In genomic region chr16:73367226-73367840, GRCm38 (mm10) we compare ENCODE assay signal across 9 mouse cellular contexts.
DNase-seq lines count a peak whose midpoint lies in the region; ATAC-seq and TF ChIP-seq lines count a peak whose summit lies in the region.
"Had no signal": no experiment of that assay in that cellular context is flagged by ENCODE, and none has a peak within 500 bp of the region (broad histone marks: within the 10 kb centered on the region; RNA-seq: fewer than 3 reads in every experiment).

No protein-coding gene starts in this region.

- 83% methylated on average over 17 of the region's 17 CpGs for WGBS in heart, embryonic 10.5 days
- 62% methylated on average over 17 of the region's 17 CpGs for WGBS in hindbrain, embryonic 12.5 days
- WGBS in midbrain, postnatal 0 days: 51% methylated on average over 17 of the region's 17 CpGs

- no peaks in the 10 kb centered on the region for H3K4me1 ChIP-seq in heart, embryonic 10.5 days
- peaks cover 7% of the 10 kb centered on the region for H3K4me1 ChIP-seq in hindbrain, embryonic 12.5 days
- H3K4me1 ChIP-seq in midbrain, postnatal 0 days (ENCODE audit: insufficient read depth, low read length): no peaks in the 10 kb centered on the region

- H3K27me3 ChIP-seq in heart, embryonic 10.5 days (ENCODE audit: insufficient read depth, poor library complexity, severe bottlenecking): no peaks in the 10 kb centered on the region
- no peaks in the 10 kb centered on the region for H3K27me3 ChIP-seq in hindbrain, embryonic 12.5 days
- H3K27me3 ChIP-seq in midbrain, postnatal 0 days (ENCODE audit: insufficient read depth, low read length): no peaks in the 10 kb centered on the region

- no peak overlapping the region for H3K4me2 ChIP-seq in hindbrain, embryonic 12.5 days (replicated peaks)
- no peak overlapping the region for H3K4me2 ChIP-seq in midbrain, postnatal 0 days (ENCODE audit: low read depth, low read length, poor library complexity, severe bottlenecking)

- no peak for TF ChIP-seq CTCF in brain, embryonic 14.5 days (IDR thresholded peaks at IDR 0.05; ENCODE audit: borderline replicate concordance, extremely low read depth, insufficient read depth, insufficient read length)
- no peak for TF ChIP-seq CTCF in midbrain, postnatal 0 days (IDR thresholded peaks at IDR 0.05)

- no peaks in the 10 kb centered on the region for H3K9me3 ChIP-seq in heart, embryonic 10.5 days
- H3K9me3 ChIP-seq in hindbrain, embryonic 12.5 days (replicated peaks): no peaks in the 10 kb centered on the region
- H3K9me3 ChIP-seq in midbrain, postnatal 0 days (ENCODE audit: low read length): no peaks in the 10 kb centered on the region

- no peaks in the 10 kb centered on the region for H3K36me3 ChIP-seq in heart, embryonic 10.5 days
- H3K36me3 ChIP-seq in hindbrain, embryonic 12.5 days: no peaks in the 10 kb centered on the region
- no peaks in the 10 kb centered on the region for H3K36me3 ChIP-seq in midbrain, postnatal 0 days (ENCODE audit: insufficient read depth, low read length)

- DNase-seq in heart, postnatal 14 days: peak; percentile 9 to 33
- DNase-seq in heart, embryonic 10.5 days (ENCODE audit: low spot score): no peak
- peak; percentile 61 for DNase-seq in brain, embryonic 14.5 days (ENCODE audit: low read depth)
- peak; percentile 15 for DNase-seq in midbrain, postnatal 0 days (ENCODE audit: low spot score)
- no peak for DNase-seq in ovary, postnatal 14 days (ENCODE audit: low spot score)
- no peak for DNase-seq in adrenal gland, postnatal 10 days
- DNase-seq in adipocyte (ENCODE audit: low spot score): no peak
- DNase-seq: gastrocnemius, postnatal 25 days had no signal

- no peak for TF ChIP-seq POLR2A in brain, embryonic 14.5 days (IDR thresholded peaks at IDR 0.05; ENCODE audit: borderline replicate concordance, extremely low read depth, insufficient read depth, insufficient read length, poor library complexity, severe bottlenecking)

- intact Hi-C loops in heart, postnatal 14 days (cut with DNase I): loop anchor here (10.0 kb wide), 1 partner anchor 117 kb away; no protein-coding TSS in a partner anchor

- no peak overlapping the region for H3K4me3 ChIP-seq in heart, embryonic 10.5 days
- no peak overlapping the region for H3K4me3 ChIP-seq in hindbrain, embryonic 12.5 days
- H3K4me3 ChIP-seq in midbrain, postnatal 0 days (ENCODE audit: low read depth, low read length): no peak overlapping the region

- H3K9ac ChIP-seq in hindbrain, embryonic 12.5 days: no peak overlapping the region
- no peak overlapping the region for H3K9ac ChIP-seq in midbrain, postnatal 0 days (replicated peaks; ENCODE audit: low read length, poor library complexity, severe bottlenecking)

- no peak overlapping the region for H3K27ac ChIP-seq in heart, embryonic 10.5 days
- no peak overlapping the region for H3K27ac ChIP-seq in hindbrain, embryonic 12.5 days
- H3K27ac ChIP-seq in midbrain, postnatal 0 days (ENCODE audit: low read depth, low read length): no peak overlapping the region

- ATAC-seq in hindbrain, embryonic 12.5 days (ENCODE audit: low FRiP score): 0 out of 2 replicates have a peak, but pooled peaks have one; percentile 35
- ATAC-seq in midbrain, postnatal 0 days (ENCODE audit: low FRiP score): no peak

Comparison
In these comparisons a context has a peak if more than half of its experiments do, and no peak if none do; other contexts are left out.
1. DNase-seq: peak in heart, postnatal 14 days (2 of 2), brain, embryonic 14.5 days (single experiment) and midbrain, postnatal 0 days (single experiment); none in heart, embryonic 10.5 days (single experiment), ovary, postnatal 14 days (single experiment), adrenal gland, postnatal 10 days (single experiment) and adipocyte (single experiment).